Mouse (Mus musculus): ENCODE results near the gene Sema6b. TPM values are rescaled to one million over a fixed set of nuclear protein-coding genes. Genes with fewer than 3 reads are reported as not detected.

The Sema6b gene
- polyA plus RNA-seq, 1 experiment from 2014 or later, result 4.3 TPM

DNA sequence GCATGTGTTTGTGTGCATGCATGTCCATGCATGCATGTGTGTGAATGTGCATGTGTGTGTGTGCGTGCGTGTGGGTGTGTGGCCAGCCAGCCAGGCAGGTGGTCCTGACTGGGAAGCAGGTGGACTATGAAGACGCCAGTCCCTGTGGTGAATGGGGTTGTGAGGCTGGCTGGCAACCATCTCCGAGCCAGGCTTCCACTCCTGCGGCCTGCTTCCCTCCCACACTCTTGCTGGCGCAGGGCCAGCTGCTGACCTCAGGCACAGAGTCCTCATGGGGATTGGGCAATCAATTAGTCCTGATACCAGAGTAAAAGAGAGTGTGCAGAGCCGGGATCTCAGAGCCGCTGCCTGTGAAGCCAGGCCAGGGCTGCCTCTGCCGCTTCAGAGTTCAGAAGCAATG is 13.5 kb upstream of the Sema6b start:
- Histone ChIP-seq H3K4me2 (ENCODE audit: low read depth, low read length) (no peak overlapping the region), H3K36me3 (ENCODE audit: control insufficient read depth, insufficient read depth, low read length) (no peaks in the 10 kb centered on the region), H3K9me3 (ENCODE audit: control insufficient read depth, low read length) (no peaks in the 10 kb centered on the region), H3K4me1 (ENCODE audit: control insufficient read depth, insufficient read depth, low read length) (no peaks in the 10 kb centered on the region), H3K4me3 (ENCODE audit: low read depth, low read length) (no peak overlapping the region), H3K9ac (ENCODE audit: low read depth, low read length) (no peak overlapping the region), H3K27me3 (replicated peaks; ENCODE audit: control insufficient read depth, insufficient read depth, low read length) (peaks cover 32% of the 10 kb centered on the region), H3K27ac (replicated peaks; ENCODE audit: low read depth, low read length) (no peak overlapping the region)
- peak; percentile 67 for DNase-seq (ENCODE audit: low spot score)
- 38% methylated on average over 7 of the region's 9 CpGs for WGBS
- peak; percentile 22; the same call in 1 of the 2 replicates for ATAC-seq (ENCODE audit: low read depth)

DNA sequence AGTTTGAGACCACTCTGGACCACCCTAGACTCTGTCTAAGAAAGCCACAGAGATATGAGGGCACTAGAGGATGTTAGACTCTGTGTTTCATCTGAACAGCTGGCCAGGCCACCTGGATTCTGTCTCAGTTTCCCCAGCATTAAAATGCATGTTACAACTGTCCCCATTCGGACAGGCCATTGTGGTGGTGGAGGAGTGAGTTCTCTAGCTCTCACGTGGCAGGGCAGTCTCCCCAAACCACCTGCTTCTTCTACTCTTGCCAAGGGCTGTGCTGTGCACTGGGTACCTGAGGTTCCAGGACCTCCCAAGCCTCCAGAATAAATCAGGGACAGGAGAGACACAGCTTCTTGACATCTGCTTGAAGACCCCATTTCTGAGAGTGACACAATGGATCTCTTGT is 9.8 kb upstream of the Sema6b start:
- DNase-seq (ENCODE audit: low spot score), result no peak
- no peaks in the 10 kb centered on the region for H3K36me3 ChIP-seq (ENCODE audit: control insufficient read depth, insufficient read depth, low read length)
- peaks cover 44% of the 10 kb centered on the region for H3K27me3 ChIP-seq (replicated peaks; ENCODE audit: control insufficient read depth, insufficient read depth, low read length)
- H3K9ac ChIP-seq (ENCODE audit: low read depth, low read length), result no peak overlapping the region
- no peak for ATAC-seq (ENCODE audit: low read depth)
- no peaks in the 10 kb centered on the region for H3K9me3 ChIP-seq (ENCODE audit: control insufficient read depth, low read length)
- H3K4me3 ChIP-seq (ENCODE audit: low read depth, low read length), result no peak overlapping the region
- H3K27ac ChIP-seq (replicated peaks; ENCODE audit: low read depth, low read length), result no peak overlapping the region
- H3K4me2 ChIP-seq (ENCODE audit: low read depth, low read length), result no peak overlapping the region
- 23% methylated on average over 2 of the region's 2 CpGs for WGBS
- no peaks in the 10 kb centered on the region for H3K4me1 ChIP-seq (ENCODE audit: control insufficient read depth, insufficient read depth, low read length)

- peak overlapping the region; percentile 40 for H3K4me2 ChIP-seq (ENCODE audit: low read depth, low read length)
- H3K9me3 ChIP-seq (ENCODE audit: control insufficient read depth, low read length), result no peaks in the 10 kb centered on the region
- H3K9ac ChIP-seq (ENCODE audit: low read depth, low read length), result peak overlapping the region; percentile 15; the same call in 1 of the 2 replicates
- DNase-seq (ENCODE audit: low spot score) (no peak), ATAC-seq (ENCODE audit: low read depth) (peak; percentile 51)
- no peak overlapping the region for H3K27ac ChIP-seq (replicated peaks; ENCODE audit: low read depth, low read length)
- no peaks in the 10 kb centered on the region for H3K4me1 ChIP-seq (ENCODE audit: control insufficient read depth, insufficient read depth, low read length)
- peak overlapping the region; percentile 17 for H3K4me3 ChIP-seq (ENCODE audit: low read depth, low read length)
- peaks cover 47% of the 10 kb centered on the region for H3K27me3 ChIP-seq (replicated peaks; ENCODE audit: control insufficient read depth, insufficient read depth, low read length)
- 4% methylated on average over 21 of the region's 30 CpGs for WGBS
- no peaks in the 10 kb centered on the region for H3K36me3 ChIP-seq (ENCODE audit: control insufficient read depth, insufficient read depth, low read length)
Measured at GRCm38 (mm10) chr17:56148790-56149618, 8.9 kb upstream of the Sema6b start.

DNA sequence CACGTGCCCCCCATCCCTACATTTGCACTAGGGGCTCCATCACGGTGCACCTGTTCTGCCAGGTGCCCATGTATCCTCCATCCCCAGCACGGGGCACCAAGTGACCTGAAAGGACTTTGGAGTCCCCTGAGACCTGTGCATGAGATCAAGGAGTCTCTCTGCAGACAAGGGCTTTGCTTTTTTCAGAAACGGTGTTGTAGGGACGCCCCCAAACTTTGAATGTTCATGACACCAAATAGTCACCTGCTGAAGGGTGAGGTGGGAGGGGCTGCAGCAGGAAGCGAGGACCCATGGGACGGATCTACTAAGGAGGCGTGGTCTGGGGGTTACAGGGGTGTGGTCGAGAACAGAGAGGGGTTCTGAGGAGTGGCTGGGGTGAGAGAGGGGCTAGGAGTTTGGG is 8.1 kb upstream of the Sema6b start:
- no peaks in the 10 kb centered on the region for H3K9me3 ChIP-seq (ENCODE audit: control insufficient read depth, low read length)
- H3K27ac ChIP-seq (replicated peaks; ENCODE audit: low read depth, low read length), result no peak overlapping the region
- ATAC-seq (ENCODE audit: low read depth), result no peak
- DNase-seq (ENCODE audit: low spot score), result no peak
- no peaks in the 10 kb centered on the region for H3K36me3 ChIP-seq (ENCODE audit: control insufficient read depth, insufficient read depth, low read length)
- H3K9ac ChIP-seq (ENCODE audit: low read depth, low read length), result no peak overlapping the region
- H3K27me3 ChIP-seq (replicated peaks; ENCODE audit: control insufficient read depth, insufficient read depth, low read length), result peaks cover 49% of the 10 kb centered on the region
- peak overlapping the region; percentile 17 for H3K4me3 ChIP-seq (ENCODE audit: low read depth, low read length)
- peak overlapping the region; percentile 40; the same call in 1 of the 2 replicates for H3K4me2 ChIP-seq (ENCODE audit: low read depth, low read length)
- no peaks in the 10 kb centered on the region for H3K4me1 ChIP-seq (ENCODE audit: control insufficient read depth, insufficient read depth, low read length)
- 25% methylated on average over 9 of the region's 9 CpGs for WGBS

- Histone ChIP-seq H3K4me2 (ENCODE audit: low read depth, low read length) (no peak overlapping the region), H3K4me3 (ENCODE audit: low read depth, low read length) (no peak overlapping the region), H3K27me3 (replicated peaks; ENCODE audit: control insufficient read depth, insufficient read depth, low read length) (peaks cover 50% of the 10 kb centered on the region), H3K9me3 (ENCODE audit: control insufficient read depth, low read length) (no peaks in the 10 kb centered on the region), H3K36me3 (ENCODE audit: control insufficient read depth, insufficient read depth, low read length) (no peaks in the 10 kb centered on the region), H3K27ac (replicated peaks; ENCODE audit: low read depth, low read length) (no peak overlapping the region), H3K4me1 (ENCODE audit: control insufficient read depth, insufficient read depth, low read length) (no peaks in the 10 kb centered on the region), H3K9ac (ENCODE audit: low read depth, low read length) (no peak overlapping the region)
- DNase-seq (ENCODE audit: low spot score) (peak; percentile 63), ATAC-seq (ENCODE audit: low read depth) (peak; percentile 69; the same call in 1 of the 2 replicates)
- WGBS, result 56% methylated on average over 12 of the region's 12 CpGs
Measured at GRCm38 (mm10) chr17:56147420-56147819, 7.3 kb upstream of the Sema6b start.

DNA sequence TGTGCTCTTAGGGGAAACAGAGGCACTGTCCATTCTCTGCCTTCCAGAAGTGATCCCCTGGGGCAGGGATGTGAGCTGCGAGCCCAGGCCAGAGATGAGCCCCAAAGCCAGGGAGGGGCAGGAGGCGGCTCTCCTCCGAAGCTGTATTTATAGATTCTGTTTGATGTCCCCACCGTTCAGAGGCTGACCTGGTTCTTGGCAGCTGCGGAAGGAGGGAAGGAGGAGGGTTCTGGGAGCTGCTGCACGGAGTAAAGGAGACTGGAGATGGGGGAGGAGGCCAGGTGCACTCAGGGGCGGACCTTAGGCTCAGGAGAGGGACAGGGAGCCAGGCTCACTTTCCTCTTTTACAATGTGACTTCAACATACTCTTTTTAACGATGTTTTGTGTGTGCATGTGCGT is 6.0 kb upstream of the Sema6b start:
- ATAC-seq (ENCODE audit: low read depth), result no peak
- peaks cover 63% of the 10 kb centered on the region for H3K27me3 ChIP-seq (replicated peaks; ENCODE audit: control insufficient read depth, insufficient read depth, low read length)
- WGBS, result 11% methylated on average over 9 of the region's 9 CpGs
- no peak overlapping the region for H3K9ac ChIP-seq (ENCODE audit: low read depth, low read length)
- H3K27ac ChIP-seq (replicated peaks; ENCODE audit: low read depth, low read length), result no peak overlapping the region
- peaks cover 4% of the 10 kb centered on the region for H3K4me1 ChIP-seq (ENCODE audit: control insufficient read depth, insufficient read depth, low read length)
- DNase-seq (ENCODE audit: low spot score), result no peak
- H3K9me3 ChIP-seq (ENCODE audit: control insufficient read depth, low read length), result no peaks in the 10 kb centered on the region
- no peak overlapping the region for H3K4me3 ChIP-seq (ENCODE audit: low read depth, low read length)
- H3K36me3 ChIP-seq (ENCODE audit: control insufficient read depth, insufficient read depth, low read length), result no peaks in the 10 kb centered on the region
- no peak overlapping the region for H3K4me2 ChIP-seq (ENCODE audit: low read depth, low read length)

- 78% methylated on average over 9 of the region's 9 CpGs for WGBS
- no peak for ATAC-seq (ENCODE audit: low read depth)
- no peak overlapping the region for H3K9ac ChIP-seq (ENCODE audit: low read depth, low read length)
Measured at GRCm38 (mm10) chr17:56144546-56144945, 4.4 kb upstream of the Sema6b start.

GRCm38 (mm10) chr17:56141702-56142605 is 1.8 kb upstream of the Sema6b start:
- peak; percentile 32; the same call in 1 of the 2 replicates for ATAC-seq (ENCODE audit: low read depth)
- no peaks in the 10 kb centered on the region for H3K9me3 ChIP-seq (ENCODE audit: control insufficient read depth, low read length)
- H3K4me1 ChIP-seq (ENCODE audit: control insufficient read depth, insufficient read depth, low read length), result peaks cover 9% of the 10 kb centered on the region
- no peak overlapping the region for H3K27ac ChIP-seq (replicated peaks; ENCODE audit: low read depth, low read length)
- peaks cover 51% of the 10 kb centered on the region for H3K27me3 ChIP-seq (replicated peaks; ENCODE audit: control insufficient read depth, insufficient read depth, low read length)
- H3K4me2 ChIP-seq (ENCODE audit: low read depth, low read length), result peak overlapping the region; percentile 80
- DNase-seq (ENCODE audit: low spot score), result peak; percentile 57
- peak overlapping the region; percentile 39 for H3K4me3 ChIP-seq (ENCODE audit: low read depth, low read length)
- H3K36me3 ChIP-seq (ENCODE audit: control insufficient read depth, insufficient read depth, low read length), result no peaks in the 10 kb centered on the region
- WGBS, result 0% methylated on average over 25 of the region's 47 CpGs
- H3K9ac ChIP-seq (ENCODE audit: low read depth, low read length), result peak overlapping the region; percentile 56

More at GRCm38 (mm10) chr17:56144546-56144945, 4.4 kb upstream of the Sema6b start:
- H3K4me1 ChIP-seq (ENCODE audit: control insufficient read depth, insufficient read depth, low read length), result peaks cover 6% of the 10 kb centered on the region
- H3K9me3 ChIP-seq (ENCODE audit: control insufficient read depth, low read length), result no peaks in the 10 kb centered on the region
- no peaks in the 10 kb centered on the region for H3K36me3 ChIP-seq (ENCODE audit: control insufficient read depth, insufficient read depth, low read length)
- no peak overlapping the region for H3K4me2 ChIP-seq (ENCODE audit: low read depth, low read length)
- H3K27me3 ChIP-seq (replicated peaks; ENCODE audit: control insufficient read depth, insufficient read depth, low read length), result peaks cover 67% of the 10 kb centered on the region
- no peak overlapping the region for H3K4me3 ChIP-seq (ENCODE audit: low read depth, low read length)
- no peak overlapping the region for H3K27ac ChIP-seq (replicated peaks; ENCODE audit: low read depth, low read length)
- DNase-seq (ENCODE audit: low spot score), result no peak

Measured in embryonic facial prominence, embryonic 14.5 days (tissue).